Comparison of ENCODE assay signal across 23 mouse cellular contexts in genomic region chr7:46793871-46794270, GRCm38 (mm10). TPM values are rescaled to one million over a fixed set of nuclear protein-coding genes. Genes with fewer than 3 reads are reported as not detected.
DNase-seq lines count a peak whose midpoint lies in the region; ATAC-seq and TF ChIP-seq lines count a peak whose summit lies in the region.
"Had no signal": no experiment of that assay in that cellular context is flagged by ENCODE, and none has a peak within 500 bp of the region (broad histone marks: within the 10 kb centered on the region; RNA-seq: fewer than 3 reads in every experiment).

No protein-coding gene starts in this region.

- peaks cover 42% of the 10 kb centered on the region for H3K4me1 ChIP-seq in hindbrain, embryonic 13.5 days (replicated peaks)
- H3K4me1 ChIP-seq in hindbrain, embryonic 12.5 days: peaks cover 23% of the 10 kb centered on the region
- H3K4me1 ChIP-seq in midbrain, embryonic 15.5 days: peaks cover 36% of the 10 kb centered on the region
- H3K4me1 ChIP-seq in midbrain, embryonic 16.5 days (ENCODE audit: control insufficient read depth, insufficient read depth, low read length): peaks cover 25% of the 10 kb centered on the region
- H3K4me1 ChIP-seq in kidney, postnatal 0 days (replicated peaks; ENCODE audit: insufficient read depth, low read length): peaks cover 18% of the 10 kb centered on the region
- H3K4me1 ChIP-seq in neural tube, embryonic 15.5 days: peaks cover 45% of the 10 kb centered on the region

- ATAC-seq in hindbrain, embryonic 13.5 days (ENCODE audit: low FRiP score): no peak
- ATAC-seq in hindbrain, embryonic 12.5 days (ENCODE audit: low FRiP score): no peak
- ATAC-seq in midbrain, embryonic 15.5 days (replicated peaks): no peak
- ATAC-seq in midbrain, embryonic 16.5 days: no peak
- ATAC-seq in kidney, postnatal 0 days (replicated peaks; ENCODE audit: low FRiP score, low read depth): no peak
- no peak for ATAC-seq in neural tube, embryonic 15.5 days (ENCODE audit: low FRiP score)
- ATAC-seq: CD4-positive, CD25-positive, alpha-beta regulatory T cell, adult 4 months; midbrain, embryonic 13.5 days; Patski had no signal

- no peak overlapping the region for H3K4me3 ChIP-seq in hindbrain, embryonic 13.5 days
- H3K4me3 ChIP-seq in hindbrain, embryonic 12.5 days: no peak overlapping the region
- no peak overlapping the region for H3K4me3 ChIP-seq in midbrain, embryonic 15.5 days
- no peak overlapping the region for H3K4me3 ChIP-seq in midbrain, embryonic 16.5 days (ENCODE audit: low read depth, low read length)
- no peak overlapping the region for H3K4me3 ChIP-seq in kidney, postnatal 0 days (replicated peaks; ENCODE audit: low read depth, low read length)
- H3K4me3 ChIP-seq in neural tube, embryonic 15.5 days (replicated peaks): no peak overlapping the region

- no peak for TF ChIP-seq CTCF in kidney, postnatal 0 days (IDR thresholded peaks at IDR 0.05; ENCODE audit: low read depth)

- H3K27ac ChIP-seq in hindbrain, embryonic 13.5 days: no peak overlapping the region
- H3K27ac ChIP-seq in hindbrain, embryonic 12.5 days: no peak overlapping the region
- H3K27ac ChIP-seq in midbrain, embryonic 15.5 days: no peak overlapping the region
- no peak overlapping the region for H3K27ac ChIP-seq in midbrain, embryonic 16.5 days (ENCODE audit: low read length)
- peak overlapping the region; percentile 64; the same call in 1 of the 2 replicates for H3K27ac ChIP-seq in kidney, postnatal 0 days
- H3K27ac ChIP-seq in neural tube, embryonic 15.5 days (replicated peaks): no peak overlapping the region
- H3K27ac ChIP-seq: hindbrain, embryonic 10.5 days; midbrain, embryonic 13.5 days had no signal

- peaks cover 17% of the 10 kb centered on the region for H3K36me3 ChIP-seq in hindbrain, embryonic 13.5 days
- peaks cover 7% of the 10 kb centered on the region; the same call in 1 of the 2 replicates for H3K36me3 ChIP-seq in hindbrain, embryonic 12.5 days
- H3K36me3 ChIP-seq in midbrain, embryonic 15.5 days (replicated peaks): peaks cover 9% of the 10 kb centered on the region
- H3K36me3 ChIP-seq in midbrain, embryonic 16.5 days (ENCODE audit: control insufficient read depth, insufficient read depth, low read length): peaks cover 3% of the 10 kb centered on the region
- H3K36me3 ChIP-seq in kidney, postnatal 0 days (ENCODE audit: insufficient read depth, low read length): 0 out of 2 replicates have a peak, but pooled peaks cover 3% of the 10 kb centered on the region
- peaks cover 9% of the 10 kb centered on the region for H3K36me3 ChIP-seq in neural tube, embryonic 15.5 days

- H3K9ac ChIP-seq in hindbrain, embryonic 13.5 days: no peak overlapping the region
- no peak overlapping the region; the same call in 1 of the 2 replicates for H3K9ac ChIP-seq in hindbrain, embryonic 12.5 days
- 0 out of 2 replicates have a peak overlapping the region, but pooled peaks have one; percentile 8 for H3K9ac ChIP-seq in midbrain, embryonic 15.5 days
- H3K9ac ChIP-seq in midbrain, embryonic 16.5 days (ENCODE audit: low read depth, low read length): no peak overlapping the region
- no peak overlapping the region for H3K9ac ChIP-seq in kidney, postnatal 0 days (ENCODE audit: low read depth, low read length)
- 0 out of 2 replicates have a peak overlapping the region, but pooled peaks have one; percentile 17 for H3K9ac ChIP-seq in neural tube, embryonic 15.5 days (replicated peaks)

- 0 out of 2 replicates have a peak overlapping the region, but pooled peaks have one; percentile 66 for H3K4me2 ChIP-seq in hindbrain, embryonic 13.5 days
- H3K4me2 ChIP-seq in hindbrain, embryonic 12.5 days (replicated peaks): no peak overlapping the region
- peak overlapping the region; percentile 77; the same call in 1 of the 2 replicates for H3K4me2 ChIP-seq in midbrain, embryonic 15.5 days
- H3K4me2 ChIP-seq in midbrain, embryonic 16.5 days (ENCODE audit: low read length): no peak overlapping the region
- H3K4me2 ChIP-seq in kidney, postnatal 0 days (ENCODE audit: low read length): no peak overlapping the region; the same call in 1 of the 2 replicates
- peak overlapping the region; percentile 20; the same call in 1 of the 2 replicates for H3K4me2 ChIP-seq in neural tube, embryonic 15.5 days

- no peaks in the 10 kb centered on the region for H3K9me3 ChIP-seq in hindbrain, embryonic 13.5 days
- H3K9me3 ChIP-seq in hindbrain, embryonic 12.5 days (replicated peaks): no peaks in the 10 kb centered on the region
- no peaks in the 10 kb centered on the region for H3K9me3 ChIP-seq in midbrain, embryonic 15.5 days
- no peaks in the 10 kb centered on the region for H3K9me3 ChIP-seq in midbrain, embryonic 16.5 days (replicated peaks; ENCODE audit: control insufficient read depth, low read length, poor library complexity, severe bottlenecking)
- H3K9me3 ChIP-seq in kidney, postnatal 0 days (replicated peaks; ENCODE audit: low read length): no peaks in the 10 kb centered on the region
- no peaks in the 10 kb centered on the region for H3K9me3 ChIP-seq in neural tube, embryonic 15.5 days (replicated peaks)
- H3K9me3 ChIP-seq: hindbrain, embryonic 10.5 days; midbrain, embryonic 13.5 days had no signal

- no peaks in the 10 kb centered on the region for H3K27me3 ChIP-seq in hindbrain, embryonic 13.5 days
- H3K27me3 ChIP-seq in hindbrain, embryonic 12.5 days: no peaks in the 10 kb centered on the region
- no peaks in the 10 kb centered on the region for H3K27me3 ChIP-seq in midbrain, embryonic 15.5 days (replicated peaks)
- H3K27me3 ChIP-seq in midbrain, embryonic 16.5 days (ENCODE audit: control insufficient read depth, insufficient read depth, low read depth, low read length): no peaks in the 10 kb centered on the region
- no peaks in the 10 kb centered on the region for H3K27me3 ChIP-seq in kidney, postnatal 0 days (ENCODE audit: insufficient read depth, low read length)
- no peaks in the 10 kb centered on the region for H3K27me3 ChIP-seq in neural tube, embryonic 15.5 days (replicated peaks)
- H3K27me3 ChIP-seq: midbrain, embryonic 13.5 days; Patski had no signal

- peak; percentile 19 for DNase-seq in kidney, postnatal 0 days (ENCODE audit: low spot score)
- no peak for DNase-seq in spleen, adult 12 weeks (ENCODE audit: low spot score)
- DNase-seq in urinary bladder, adult 18-20 months (ENCODE audit: low spot score in 2 of 2): no peak
- DNase-seq: adrenal gland, adult 8-10 months; cerebellum, adult 8-10 months; gastrocnemius, postnatal 25 days; layer of hippocampus, adult 9-11 months; lung, adult 18-20 months; lung, postnatal 14 days had no signal

- 91% methylated on average over 4 of the region's 4 CpGs for WGBS in hindbrain, embryonic 13.5 days
- 86% methylated on average over 4 of the region's 4 CpGs for WGBS in hindbrain, embryonic 12.5 days
- WGBS in midbrain, embryonic 15.5 days: 86% methylated on average over 4 of the region's 4 CpGs
- WGBS in midbrain, embryonic 16.5 days: 84% methylated on average over 4 of the region's 4 CpGs
- 69% methylated on average over 4 of the region's 4 CpGs for WGBS in kidney, postnatal 0 days
- WGBS in neural tube, embryonic 15.5 days: 86% methylated on average over 4 of the region's 4 CpGs

RNA-seq across cellular contexts. Expression of gene Hps5, which starts 2.0 kb away (rescaled TPM):
- polyA plus RNA-seq in hindbrain, embryonic 13.5 days (2015; fragmentation: Nextera tagmentation; extraction: Ambion mirVana): 15.6 and 16.3 TPM in 2 replicates
- 23.7 and 28.9 TPM in 2 replicates for polyA plus RNA-seq in hindbrain, embryonic 12.5 days (2016; fragmentation: Nextera tagmentation; extraction: Ambion mirVana)
- 13.0 and 13.7 TPM in 2 replicates for polyA plus RNA-seq in midbrain, embryonic 15.5 days (2015; fragmentation: Nextera tagmentation; extraction: Ambion mirVana)
- polyA plus RNA-seq in midbrain, embryonic 16.5 days (2015; fragmentation: Nextera tagmentation; extraction: Ambion mirVana): 11.1 and 14.0 TPM in 2 replicates
- polyA plus RNA-seq in kidney, postnatal 0 days (2015; fragmentation: Nextera tagmentation; extraction: Ambion mirVana): 18.0 and 19.0 TPM in 2 replicates
- 14.9 and 15.8 TPM in 2 replicates for polyA plus RNA-seq in neural tube, embryonic 15.5 days (2015; fragmentation: Nextera tagmentation; extraction: Ambion mirVana)

RNA-seq across cellular contexts. Expression of gene Gtf2h1, which starts 2.0 kb away (rescaled TPM):
- polyA plus RNA-seq in hindbrain, embryonic 13.5 days (2015; fragmentation: Nextera tagmentation; extraction: Ambion mirVana): 43.7 and 44.2 TPM in 2 replicates
- 47.8 and 50.5 TPM in 2 replicates for polyA plus RNA-seq in hindbrain, embryonic 12.5 days (2016; fragmentation: Nextera tagmentation; extraction: Ambion mirVana)
- polyA plus RNA-seq in midbrain, embryonic 15.5 days (2015; fragmentation: Nextera tagmentation; extraction: Ambion mirVana): 41.2 and 44.6 TPM in 2 replicates
- 40.9 and 46.8 TPM in 2 replicates for polyA plus RNA-seq in midbrain, embryonic 16.5 days (2015; fragmentation: Nextera tagmentation; extraction: Ambion mirVana)
- polyA plus RNA-seq in kidney, postnatal 0 days (2015; fragmentation: Nextera tagmentation; extraction: Ambion mirVana): 39.1 and 43.6 TPM in 2 replicates
- 37.0 and 40.9 TPM in 2 replicates for polyA plus RNA-seq in neural tube, embryonic 15.5 days (2015; fragmentation: Nextera tagmentation; extraction: Ambion mirVana)

RNA-seq across cellular contexts. Expression of gene Saa2, which starts 42.3 kb away (rescaled TPM):
- polyA plus RNA-seq in hindbrain, embryonic 13.5 days (2015; fragmentation: Nextera tagmentation; extraction: Ambion mirVana): not detected in 2 replicates
- not detected in 2 replicates for polyA plus RNA-seq in hindbrain, embryonic 12.5 days (2016; fragmentation: Nextera tagmentation; extraction: Ambion mirVana)
- not detected in 2 replicates for polyA plus RNA-seq in midbrain, embryonic 15.5 days (2015; fragmentation: Nextera tagmentation; extraction: Ambion mirVana)
- not detected in 2 replicates for polyA plus RNA-seq in midbrain, embryonic 16.5 days (2015; fragmentation: Nextera tagmentation; extraction: Ambion mirVana)
- 0.28 and 0.50 TPM in 2 replicates for polyA plus RNA-seq in kidney, postnatal 0 days (2015; fragmentation: Nextera tagmentation; extraction: Ambion mirVana)
- 0.24 TPM in 1 of 2 replicates, not detected in the other for polyA plus RNA-seq in neural tube, embryonic 15.5 days (2015; fragmentation: Nextera tagmentation; extraction: Ambion mirVana)
- polyA plus RNA-seq: CD4-positive, CD25-positive, alpha-beta regulatory T cell, adult 4 months; forebrain, embryonic 11.5 days; heart, embryonic 16.5 days; midbrain, embryonic 13.5 days; urinary bladder, adult 2 months had no signal

RNA-seq across cellular contexts. Expression of gene Ldha, which starts 47.4 kb away (rescaled TPM):
- polyA plus RNA-seq in hindbrain, embryonic 13.5 days (2015; fragmentation: Nextera tagmentation; extraction: Ambion mirVana): 521 and 535 TPM in 2 replicates
- polyA plus RNA-seq in hindbrain, embryonic 12.5 days (2016; fragmentation: Nextera tagmentation; extraction: Ambion mirVana): 855 and 900 TPM in 2 replicates
- 522 and 586 TPM in 2 replicates for polyA plus RNA-seq in midbrain, embryonic 15.5 days (2015; fragmentation: Nextera tagmentation; extraction: Ambion mirVana)
- polyA plus RNA-seq in midbrain, embryonic 16.5 days (2015; fragmentation: Nextera tagmentation; extraction: Ambion mirVana): 596 and 701 TPM in 2 replicates
- 890 and 943 TPM in 2 replicates for polyA plus RNA-seq in kidney, postnatal 0 days (2015; fragmentation: Nextera tagmentation; extraction: Ambion mirVana)
- 638 and 911 TPM in 2 replicates for polyA plus RNA-seq in neural tube, embryonic 15.5 days (2015; fragmentation: Nextera tagmentation; extraction: Ambion mirVana)

RNA-seq across cellular contexts. Expression of gene Saa1, which starts 51.1 kb away (rescaled TPM):
- polyA plus RNA-seq in hindbrain, embryonic 13.5 days (2015; fragmentation: Nextera tagmentation; extraction: Ambion mirVana): not detected in 2 replicates
- 0.37 TPM in 1 of 2 replicates, not detected in the other for polyA plus RNA-seq in hindbrain, embryonic 12.5 days (2016; fragmentation: Nextera tagmentation; extraction: Ambion mirVana)
- polyA plus RNA-seq in midbrain, embryonic 15.5 days (2015; fragmentation: Nextera tagmentation; extraction: Ambion mirVana): 0.30 and 0.31 TPM in 2 replicates
- polyA plus RNA-seq in midbrain, embryonic 16.5 days (2015; fragmentation: Nextera tagmentation; extraction: Ambion mirVana): 0.23 TPM in 1 of 2 replicates, not detected in the other
- polyA plus RNA-seq in kidney, postnatal 0 days (2015; fragmentation: Nextera tagmentation; extraction: Ambion mirVana): 2.1 and 3.7 TPM in 2 replicates
- 0.45 and 0.65 TPM in 2 replicates for polyA plus RNA-seq in neural tube, embryonic 15.5 days (2015; fragmentation: Nextera tagmentation; extraction: Ambion mirVana)
- polyA plus RNA-seq: CD4-positive, CD25-positive, alpha-beta regulatory T cell, adult 4 months; forebrain, embryonic 11.5 days; frontal cortex, adult 2 months; limb, embryonic 11.5 days; midbrain, embryonic 13.5 days; Patski; urinary bladder, adult 2 months had no signal

Comparison
In these comparisons a context has a peak if more than half of its experiments do, and no peak if none do; other contexts are left out.
1. H3K4me2 ChIP-seq: peak in hindbrain, embryonic 13.5 days (single experiment), midbrain, embryonic 15.5 days (single experiment) and neural tube, embryonic 15.5 days (single experiment); none in hindbrain, embryonic 12.5 days (single experiment), midbrain, embryonic 16.5 days (single experiment) and kidney, postnatal 0 days (single experiment).
2. H3K9ac ChIP-seq: peak in midbrain, embryonic 15.5 days (single experiment) and neural tube, embryonic 15.5 days (single experiment); none in hindbrain, embryonic 13.5 days (single experiment), hindbrain, embryonic 12.5 days (single experiment), midbrain, embryonic 16.5 days (single experiment) and kidney, postnatal 0 days (single experiment).